Comparison of ENCODE assay signal across 7 mouse cellular contexts in genomic region chr7:44814952-44815553, GRCm38 (mm10). TPM values are rescaled to one million over a fixed set of nuclear protein-coding genes. Genes with fewer than 3 reads are reported as not detected.
DNase-seq lines count a peak whose midpoint lies in the region; ATAC-seq and TF ChIP-seq lines count a peak whose summit lies in the region.

No protein-coding gene starts in this region.

- peak overlapping the region; percentile 88 for H3K4me2 ChIP-seq in lung, embryonic 16.5 days (ENCODE audit: low read depth, low read length)
- peak overlapping the region; percentile 86 for H3K4me2 ChIP-seq in heart, embryonic 13.5 days
- H3K4me2 ChIP-seq in limb, embryonic 14.5 days (replicated peaks; ENCODE audit: low read depth, low read length, severe bottlenecking): peak overlapping the region; percentile 74

- no peaks in the 10 kb centered on the region for H3K9me3 ChIP-seq in lung, embryonic 16.5 days (ENCODE audit: control insufficient read depth, low read length)
- H3K9me3 ChIP-seq in heart, embryonic 13.5 days: no peaks in the 10 kb centered on the region
- H3K9me3 ChIP-seq in limb, embryonic 14.5 days (ENCODE audit: control insufficient read depth, low read length): no peaks in the 10 kb centered on the region

- peaks cover 29% of the 10 kb centered on the region for H3K4me1 ChIP-seq in lung, embryonic 16.5 days (replicated peaks; ENCODE audit: control insufficient read depth, insufficient read depth, low read length)
- H3K4me1 ChIP-seq in heart, embryonic 13.5 days: peaks cover 39% of the 10 kb centered on the region
- H3K4me1 ChIP-seq in limb, embryonic 14.5 days (ENCODE audit: control insufficient read depth, insufficient read depth, low read length): peaks cover 29% of the 10 kb centered on the region
- H3K4me1 ChIP-seq in small intestine, adult 2 months (ENCODE audit: control insufficient read depth, insufficient read depth, insufficient read length, low read length): peaks cover 11% of the 10 kb centered on the region

- DNase-seq in lung, postnatal 10 days: no peak
- DNase-seq in embryo, embryonic 10.5 days (ENCODE audit: low spot score): peak; percentile 13
- peak; percentile 49 for DNase-seq in limb, embryonic 14.5 days (ENCODE audit: low spot score)

- no peaks in the 10 kb centered on the region for H3K27me3 ChIP-seq in lung, embryonic 16.5 days (ENCODE audit: control insufficient read depth, insufficient read depth, low read depth, low read length)
- no peaks in the 10 kb centered on the region for H3K27me3 ChIP-seq in heart, embryonic 13.5 days (replicated peaks)
- no peaks in the 10 kb centered on the region for H3K27me3 ChIP-seq in limb, embryonic 14.5 days (ENCODE audit: control insufficient read depth, insufficient read depth, low read length)
- H3K27me3 ChIP-seq in small intestine, adult 2 months (ENCODE audit: control insufficient read depth, insufficient read depth, low read length): no peaks in the 10 kb centered on the region

- 31% methylated on average over 14 of the region's 14 CpGs for WGBS in lung, embryonic 16.5 days
- 24% methylated on average over 14 of the region's 14 CpGs for WGBS in heart, embryonic 13.5 days
- WGBS in limb, embryonic 14.5 days: 25% methylated on average over 14 of the region's 14 CpGs
- WGBS in small intestine, adult 2 months: 55% methylated on average over 14 of the region's 14 CpGs

- no peak for TF ChIP-seq CTCF in small intestine, adult 2 months (IDR thresholded peaks at IDR 0.05; ENCODE audit: extremely low read depth, insufficient read length, insufficient replicate concordance, low read depth, low read length)

- H3K27ac ChIP-seq in lung, embryonic 16.5 days (ENCODE audit: low read length): peak overlapping the region; percentile 97
- peak overlapping the region; percentile 99 for H3K27ac ChIP-seq in heart, embryonic 13.5 days (replicated peaks)
- H3K27ac ChIP-seq in limb, embryonic 14.5 days (replicated peaks; ENCODE audit: low read depth, low read length): peak overlapping the region; percentile 95; the same call in 1 of the 2 replicates
- peak overlapping the region; percentile 75 for H3K27ac ChIP-seq in small intestine, adult 2 months (ENCODE audit: insufficient read depth, low read depth, low read length)

- TF ChIP-seq POLR2A in limb, embryonic 14.5 days (IDR thresholded peaks at IDR 0.05; ENCODE audit: borderline replicate concordance, extremely low read depth, insufficient read depth, insufficient read length): no peak
- no peak for TF ChIP-seq POLR2A in small intestine, adult 2 months (IDR thresholded peaks at IDR 0.05; ENCODE audit: low read depth, low read length)

- peak overlapping the region; percentile 83 for H3K4me3 ChIP-seq in lung, embryonic 16.5 days (ENCODE audit: low read length)
- peak overlapping the region; percentile 90 for H3K4me3 ChIP-seq in heart, embryonic 13.5 days
- peak overlapping the region; percentile 87 for H3K4me3 ChIP-seq in limb, embryonic 14.5 days (replicated peaks; ENCODE audit: low read length)
- peak overlapping the region; percentile 89; the same call in 1 of the 2 replicates for H3K4me3 ChIP-seq in small intestine, adult 2 months (ENCODE audit: low read depth, low read length)

- H3K36me3 ChIP-seq in lung, embryonic 16.5 days (ENCODE audit: control insufficient read depth, insufficient read depth, low read length): peaks cover 7% of the 10 kb centered on the region
- H3K36me3 ChIP-seq in heart, embryonic 13.5 days: peaks cover 38% of the 10 kb centered on the region
- H3K36me3 ChIP-seq in limb, embryonic 14.5 days (ENCODE audit: control insufficient read depth, insufficient read depth, low read length): peaks cover 21% of the 10 kb centered on the region; the same call in 1 of the 2 replicates
- H3K36me3 ChIP-seq in small intestine, adult 2 months (ENCODE audit: control insufficient read depth, insufficient read depth, low read length): no peaks in the 10 kb centered on the region

- peak overlapping the region; percentile 59 for H3K9ac ChIP-seq in lung, embryonic 16.5 days (ENCODE audit: low read length)
- H3K9ac ChIP-seq in heart, embryonic 13.5 days: peak overlapping the region; percentile 69
- H3K9ac ChIP-seq in limb, embryonic 14.5 days (ENCODE audit: low read depth, low read length, severe bottlenecking): peak overlapping the region; percentile 43; the same call in 1 of the 2 replicates

- ATAC-seq in lung, embryonic 16.5 days (ENCODE audit: low read depth): no peak
- ATAC-seq in heart, embryonic 13.5 days (ENCODE audit: extremely low read depth, insufficient number of reproducible peaks, low FRiP score, low TSS enrichment): no peak
- no peak for ATAC-seq in limb, embryonic 14.5 days (ENCODE audit: low FRiP score, low read depth)
- ATAC-seq in inflammation-experienced regulatory T-cells, adult 6 months: no peak

RNA-seq across cellular contexts. Expression of gene Nup62, which starts 0.8 kb away (rescaled TPM):
- 88.6 and 98.6 TPM in 2 replicates for polyA plus RNA-seq in lung, embryonic 16.5 days (2015; fragmentation: Nextera tagmentation; extraction: Ambion mirVana)
- polyA plus RNA-seq in heart, embryonic 13.5 days (2015; fragmentation: Nextera tagmentation; extraction: Ambion mirVana): 77.5 and 80.3 TPM in 2 replicates
- 92.5 and 133 TPM in 2 replicates for polyA plus RNA-seq in limb, embryonic 14.5 days (2012; rRNA removed)
- polyA plus RNA-seq in limb, embryonic 14.5 days (2014; fragmentation: Nextera tagmentation; extraction: Ambion mirVana): 53.0 and 53.9 TPM in 2 replicates
- 30.9 and 53.3 TPM in 2 replicates for polyA plus RNA-seq in small intestine, adult 2 months (2012; rRNA removed)
- polyA plus RNA-seq in inflammation-experienced regulatory T-cells, adult 6 months (2017; shearing (Covaris generic)): 10 to 100 TPM; 30.8 to 60.2 (median 32.2) TPM

RNA-seq across cellular contexts. Expression of gene Il4i1, which starts 1.1 kb away (rescaled TPM):
- 1.4 and 1.7 TPM in 2 replicates for polyA plus RNA-seq in lung, embryonic 16.5 days (2015; fragmentation: Nextera tagmentation; extraction: Ambion mirVana)
- 0.51 and 0.70 TPM in 2 replicates for polyA plus RNA-seq in heart, embryonic 13.5 days (2015; fragmentation: Nextera tagmentation; extraction: Ambion mirVana)
- polyA plus RNA-seq in limb, embryonic 14.5 days (2012; rRNA removed): 0.87 and 1.0 TPM in 2 replicates
- 1.6 and 2.5 TPM in 2 replicates for polyA plus RNA-seq in limb, embryonic 14.5 days (2014; fragmentation: Nextera tagmentation; extraction: Ambion mirVana)
- polyA plus RNA-seq in small intestine, adult 2 months (2012; rRNA removed): 8.0 and 13.8 TPM in 2 replicates
- polyA plus RNA-seq in inflammation-experienced regulatory T-cells, adult 6 months (2017; shearing (Covaris generic)): 1 to 10 TPM; 1.9 to 4.2 (median 2.1) TPM

RNA-seq across cellular contexts. Expression of gene Atf5, which starts 1.4 kb away (rescaled TPM):
- polyA plus RNA-seq in lung, embryonic 16.5 days (2015; fragmentation: Nextera tagmentation; extraction: Ambion mirVana): 3.3 and 3.5 TPM in 2 replicates
- 2.4 and 2.7 TPM in 2 replicates for polyA plus RNA-seq in heart, embryonic 13.5 days (2015; fragmentation: Nextera tagmentation; extraction: Ambion mirVana)
- 47.9 and 69.8 TPM in 2 replicates for polyA plus RNA-seq in limb, embryonic 14.5 days (2012; rRNA removed)
- 3.1 and 3.7 TPM in 2 replicates for polyA plus RNA-seq in limb, embryonic 14.5 days (2014; fragmentation: Nextera tagmentation; extraction: Ambion mirVana)
- 83.9 and 102 TPM in 2 replicates for polyA plus RNA-seq in small intestine, adult 2 months (2012; rRNA removed)
- polyA plus RNA-seq in inflammation-experienced regulatory T-cells, adult 6 months (2017; shearing (Covaris generic)): under 1 TPM in 1 of 3 experiments, not detected in 2; 0.41 TPM

RNA-seq across cellular contexts. Expression of gene Akt1s1, which starts 33.7 kb away (rescaled TPM):
- polyA plus RNA-seq in lung, embryonic 16.5 days (2015; fragmentation: Nextera tagmentation; extraction: Ambion mirVana): 92.3 and 95.6 TPM in 2 replicates
- 96.5 and 101 TPM in 2 replicates for polyA plus RNA-seq in heart, embryonic 13.5 days (2015; fragmentation: Nextera tagmentation; extraction: Ambion mirVana)
- polyA plus RNA-seq in limb, embryonic 14.5 days (2012; rRNA removed): 179 and 270 TPM in 2 replicates
- polyA plus RNA-seq in limb, embryonic 14.5 days (2014; fragmentation: Nextera tagmentation; extraction: Ambion mirVana): 66.1 and 70.5 TPM in 2 replicates
- 180 and 283 TPM in 2 replicates for polyA plus RNA-seq in small intestine, adult 2 months (2012; rRNA removed)
- 1 to 10 TPM; 1.1 to 4.5 (median 3.7) TPM for polyA plus RNA-seq in inflammation-experienced regulatory T-cells, adult 6 months (2017; shearing (Covaris generic))

RNA-seq across cellular contexts. Expression of gene Tbc1d17, which starts 33.8 kb away (rescaled TPM):
- 83.7 and 84.4 TPM in 2 replicates for polyA plus RNA-seq in lung, embryonic 16.5 days (2015; fragmentation: Nextera tagmentation; extraction: Ambion mirVana)
- 56.1 and 57.0 TPM in 2 replicates for polyA plus RNA-seq in heart, embryonic 13.5 days (2015; fragmentation: Nextera tagmentation; extraction: Ambion mirVana)
- 86.0 and 103 TPM in 2 replicates for polyA plus RNA-seq in limb, embryonic 14.5 days (2012; rRNA removed)
- polyA plus RNA-seq in limb, embryonic 14.5 days (2014; fragmentation: Nextera tagmentation; extraction: Ambion mirVana): 76.0 and 81.7 TPM in 2 replicates
- 32.1 and 63.2 TPM in 2 replicates for polyA plus RNA-seq in small intestine, adult 2 months (2012; rRNA removed)
- polyA plus RNA-seq in inflammation-experienced regulatory T-cells, adult 6 months (2017; shearing (Covaris generic)): 10 to 100 TPM; 43.9 to 66.0 (median 60.6) TPM
